Mouse (Mus musculus): Measurements from ENCODE around the gene Slc30a7. TPM values are rescaled to one million over a fixed set of nuclear protein-coding genes. Genes with fewer than 3 reads are reported as not detected.

The Slc30a7 gene
- total RNA-seq, 2 experiments from 2014 or later: 15.9 to 29.7 TPM

GRCm38 (mm10) chr3:115892341-115892740 is 114.9 kb downstream of the Slc30a7 start:
- ATAC-seq (replicated peaks; ENCODE audit: poor library complexity, severe bottlenecking): no peak

Other genes with a start within 250 kb of the Slc30a7 start
- gene Dph5, start 119.6 kb downstream of the Slc30a7 start, total RNA-seq (2014; fragmentation: Nextera tagmentation): 30.6 and 36.2 TPM in 2 replicates
- gene Dph5, start 119.6 kb downstream of the Slc30a7 start, total RNA-seq (2017): 50.4 and 58.8 TPM in 2 replicates
- 4.8 and 10.8 TPM in 2 replicates for gene Extl2, start 56 bp upstream of the Slc30a7 start, total RNA-seq (2014; fragmentation: Nextera tagmentation)
- gene Extl2, start 56 bp upstream of the Slc30a7 start, total RNA-seq (2017): 14.2 and 16.8 TPM in 2 replicates
- gene Vcam1, start 122.3 kb upstream of the Slc30a7 start, total RNA-seq (2014; fragmentation: Nextera tagmentation): 6.3 and 6.9 TPM in 2 replicates
- 12.9 TPM in 2 replicates for gene Vcam1, start 122.3 kb upstream of the Slc30a7 start, total RNA-seq (2017)
- not detected in 2 replicates for gene Gpr88, start 246.1 kb upstream of the Slc30a7 start, total RNA-seq (2014; fragmentation: Nextera tagmentation)
- gene Gpr88, start 246.1 kb upstream of the Slc30a7 start, total RNA-seq (2017): not detected in 2 replicates

Data from granulocyte monocyte progenitor cell, adult 5-6 weeks (primary cell).